Mouse (Mus musculus) brain, embryonic 14.5 days (tissue): ENCODE measurements at regions not wholly inside any gene's neighbourhood (a gene's known extent, or its start where the extent isn't known, plus 50 kb on each side); places are given as distances from the start of the nearest gene placed in this dataset.

Experiments used
- DNase-seq: peaks from one replicate; pipeline ENCODE4 v3.0.0-alpha.2; 2011; ENCODE audit warnings: low read depth
- CTCF ChIP-seq: fragments of 200-500 bp; IDR thresholded peaks from 2 replicates; pipeline ENCODE4 v1.5.1; 2012; ENCODE audit warnings: inconsistent platforms, mild to moderate bottlenecking, moderate library complexity, borderline replicate concordance; ENCODE audit not compliant: insufficient read depth, insufficient read length; ENCODE audit errors: extremely low read depth
- POLR2A ChIP-seq: fragments of 200-500 bp; IDR thresholded peaks from 2 replicates; pipeline ENCODE4 v1.6.1; 2012; ENCODE audit warnings: mild to moderate bottlenecking, inconsistent platforms, borderline replicate concordance; ENCODE audit not compliant: poor library complexity, insufficient read depth, insufficient read length, severe bottlenecking; ENCODE audit errors: extremely low read depth

DNA sequence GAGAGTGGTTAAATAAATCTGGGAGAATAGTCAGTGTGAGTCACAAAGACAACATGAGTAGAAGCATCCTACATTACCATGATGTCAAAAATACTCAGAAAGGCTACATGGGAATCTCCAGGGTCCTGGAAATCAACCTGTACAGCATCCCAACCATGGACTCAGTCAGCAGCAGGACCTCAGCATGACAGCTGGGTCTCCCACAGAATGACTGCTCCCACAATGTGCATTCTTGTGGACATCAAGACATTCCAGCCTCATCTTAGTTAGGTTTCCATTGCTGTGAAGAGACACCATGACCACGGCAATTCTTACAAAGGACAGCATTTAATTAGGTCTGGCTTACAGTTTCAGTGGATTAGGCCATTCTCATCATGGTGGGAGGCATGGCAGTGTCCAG lies 93.8 kb upstream of the Mapk10 start:
- TF ChIP-seq CTCF, result no peak
- no peak for TF ChIP-seq POLR2A

DNA sequence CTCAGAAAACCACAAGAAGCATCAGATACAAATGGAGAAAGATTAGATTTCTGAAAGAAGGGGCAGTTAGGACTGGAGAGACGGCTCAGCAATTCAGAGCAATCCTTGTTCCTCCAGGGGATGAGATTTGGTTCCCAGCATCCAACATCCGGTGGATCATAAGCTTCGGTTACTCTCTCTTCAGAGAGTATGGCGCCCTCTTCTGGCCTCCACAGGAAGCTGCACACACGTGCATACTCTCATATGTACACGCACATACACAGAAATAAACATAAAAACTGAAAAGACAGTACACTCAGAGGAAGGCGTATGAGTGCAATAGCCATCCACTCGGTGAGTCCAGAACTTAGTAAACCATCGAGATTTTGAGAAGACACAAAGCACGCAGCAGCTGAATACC lies 91.6 kb upstream of the Mapk10 start:
- no peak for TF ChIP-seq POLR2A
- peak; percentile 13; the same call in 1 of the 2 replicates for TF ChIP-seq CTCF
- no peak for DNase-seq

More for the DNA sequence above, 93.8 kb upstream of the Mapk10 start:
- DNase-seq, result no peak

DNA sequence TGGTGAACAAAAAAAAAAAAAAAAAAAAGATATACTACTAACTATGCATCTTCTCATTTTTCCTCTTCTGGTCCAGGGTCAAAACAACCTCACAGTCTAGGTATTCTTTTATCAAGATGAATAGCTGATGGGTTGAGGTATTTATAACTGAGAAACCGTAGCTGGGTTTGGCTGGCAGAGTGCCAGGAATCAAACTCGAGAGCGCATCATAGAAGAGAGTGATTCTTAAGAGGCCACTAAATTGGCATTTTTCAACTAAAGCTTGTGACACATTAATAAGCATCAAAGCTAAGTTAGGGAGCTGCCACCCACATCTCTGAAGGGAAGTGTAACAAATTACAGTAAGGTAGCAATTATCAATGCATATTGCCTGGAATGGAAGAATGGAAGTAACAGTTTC lies 90.2 kb upstream of the Mapk10 start:
- TF ChIP-seq POLR2A (no peak), CTCF (no peak)
- DNase-seq, result peak; percentile 59

DNA sequence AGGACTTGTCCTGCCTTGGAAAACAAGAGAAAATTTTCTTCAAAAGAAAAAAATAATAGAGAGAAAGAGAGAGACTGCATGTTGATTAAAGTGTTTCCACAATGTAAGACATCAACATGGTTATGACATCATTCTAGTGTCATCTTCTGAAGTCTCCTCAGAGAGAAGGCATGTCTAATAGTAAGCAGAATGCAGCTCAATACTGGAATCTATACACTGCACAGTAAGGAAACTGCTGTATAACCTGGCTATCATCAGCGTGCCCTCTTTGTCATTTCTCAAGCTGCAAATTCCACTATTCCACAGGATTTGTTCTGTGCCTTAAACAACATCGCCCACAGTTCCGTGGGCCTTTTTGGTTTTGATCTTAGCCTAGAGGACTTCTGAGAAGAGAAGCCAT lies 82.8 kb upstream of the Mapk10 start:
- no peak for TF ChIP-seq CTCF
- no peak for TF ChIP-seq POLR2A
- DNase-seq, result peak; percentile 48

DNA sequence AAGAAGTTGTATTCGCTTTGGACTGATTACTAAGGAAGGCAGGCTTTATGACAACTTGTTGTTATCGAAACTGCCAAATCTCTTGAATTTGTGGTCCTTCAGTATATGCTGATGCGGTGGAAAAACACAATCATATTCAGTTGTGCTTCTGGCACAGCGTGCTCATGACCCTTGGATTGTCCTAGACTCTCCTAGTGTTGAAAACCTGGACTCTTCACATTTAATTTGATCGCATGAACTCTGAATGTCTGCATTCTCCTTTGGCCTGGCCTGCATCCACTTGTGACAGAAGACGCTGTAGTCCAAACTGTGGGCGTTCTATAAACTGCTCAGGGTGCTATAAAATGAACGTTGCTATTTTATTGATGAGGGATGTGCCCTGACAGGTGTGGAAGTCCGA lies 80.6 kb upstream of the Mapk10 start:
- no peak for DNase-seq
- TF ChIP-seq POLR2A (no peak), CTCF (no peak)

DNA sequence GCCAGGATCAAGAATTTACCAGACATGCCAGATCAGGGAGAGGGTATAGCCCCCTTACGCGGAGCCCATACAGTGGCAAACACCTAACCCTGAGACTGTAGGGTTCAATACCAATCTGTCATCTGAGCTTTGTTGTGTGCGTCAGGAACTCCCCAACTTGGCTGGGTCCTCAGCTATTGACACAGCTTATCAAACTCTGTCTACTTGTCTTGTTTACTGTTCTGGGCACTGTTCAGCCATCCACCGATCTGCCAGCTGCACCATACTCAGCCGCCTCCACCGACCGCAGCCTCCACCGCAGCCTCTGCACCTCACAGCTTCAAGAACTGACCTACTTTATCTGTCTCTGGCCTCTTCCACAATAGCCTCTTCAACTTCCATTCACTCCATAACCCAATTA lies 80.1 kb upstream of the Mapk10 start:
- DNase-seq, result no peak
- TF ChIP-seq CTCF (no peak), POLR2A (no peak)

DNA sequence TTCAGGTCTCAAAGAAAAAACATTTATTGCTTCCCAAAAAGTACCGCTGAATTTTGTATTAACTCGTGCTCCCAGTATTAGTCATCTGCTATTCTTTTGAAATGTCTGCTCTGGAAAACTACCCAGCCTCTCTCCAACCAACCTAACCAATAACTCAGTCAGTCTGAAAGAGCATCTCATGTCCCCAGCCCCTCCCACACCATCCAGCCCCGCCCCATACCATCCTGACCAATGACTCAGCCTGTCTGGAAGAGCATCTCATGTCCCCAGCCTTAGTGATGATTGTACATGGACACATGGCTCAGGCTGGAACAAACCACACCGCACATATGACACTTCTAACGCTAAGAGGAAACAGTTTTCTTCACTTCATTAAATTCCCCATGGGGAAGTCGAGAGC lies 58.1 kb upstream of the Mapk10 start:
- DNase-seq, result no peak
- TF ChIP-seq CTCF (no peak), POLR2A (no peak)

DNA sequence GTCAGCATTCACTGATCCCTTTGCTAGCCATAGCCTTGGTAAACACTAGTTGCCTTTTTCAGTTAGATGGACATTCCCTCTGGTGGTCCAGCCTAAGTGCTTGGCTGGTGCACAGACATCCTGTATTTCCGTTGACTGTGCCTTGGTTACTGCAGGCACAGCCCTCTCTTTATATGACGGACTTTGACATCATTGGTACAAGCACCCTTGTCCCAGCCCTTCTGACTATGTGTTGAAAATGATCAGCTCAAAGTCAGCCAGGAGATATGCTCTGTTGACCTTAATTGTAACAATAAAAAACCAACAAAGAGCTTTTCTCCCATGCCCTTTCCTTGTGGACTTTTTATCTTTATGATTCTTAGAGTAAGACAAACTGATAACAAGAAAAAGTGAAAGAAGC lies 53.8 kb upstream of the Mapk10 start:
- no peak for DNase-seq
- no peak for TF ChIP-seq POLR2A

DNA sequence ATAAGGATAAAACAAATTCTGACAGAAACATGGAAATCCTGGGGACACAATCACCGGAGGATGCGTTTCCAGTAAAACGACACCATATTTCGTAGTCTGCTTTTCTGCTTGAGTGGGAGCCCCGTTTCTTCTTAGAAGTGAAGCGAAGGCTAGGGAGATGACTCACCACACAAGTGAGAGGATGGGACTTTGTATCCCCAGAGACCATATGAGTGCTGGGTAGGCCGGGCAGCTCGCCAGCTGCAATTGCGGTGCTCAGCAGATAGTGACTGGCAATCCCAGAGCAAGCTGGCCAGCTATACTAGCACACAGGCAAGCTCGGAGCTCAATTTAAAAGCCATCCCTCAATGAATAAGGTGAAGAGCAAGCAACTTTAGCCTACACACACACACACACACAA lies 50.3 kb upstream of the Mapk10 start:
- TF ChIP-seq POLR2A (no peak), CTCF (no peak)
- peak; percentile 48 for DNase-seq
